Mouse (Mus musculus) forebrain, embryonic 11.5 days (tissue): Measurements from ENCODE around the gene Rnase9. TPM values are rescaled to one million over a fixed set of nuclear protein-coding genes. Genes with fewer than 3 reads are reported as not detected.

ENCODE experiments used
- ATAC-seq: fragments of 200-750 bp; cut with Nextera tagmentation; replicated peaks from 2 replicates; pipeline ENCODE4 v1.8.0; 2017; ENCODE audit warnings: moderate TSS enrichment; ENCODE audit not compliant: low FRiP score
- DNase-seq: peaks from one replicate; pipeline ENCODE4 v3.0.0-alpha.2; 2017; ENCODE audit warnings: low spot score
- H3K27ac ChIP-seq: fragments of 300-500 bp; sonication (generic); 2 replicates; pipeline ENCODE4 v1.5.1; 2014; ENCODE audit warnings: low read depth, low read length
- H3K27me3 ChIP-seq: fragments of 300-500 bp; sonication (generic); 2 replicates; pipeline ENCODE4 v1.6.1; 2014; ENCODE audit warnings: mild to moderate bottlenecking, low read length, mixed read lengths; ENCODE audit not compliant: control insufficient read depth, insufficient read depth
- H3K36me3 ChIP-seq: fragments of 300-500 bp; sonication (generic); 2 replicates; pipeline ENCODE4 v1.6.1; 2014; ENCODE audit warnings: mild to moderate bottlenecking, low read length, moderate library complexity, mixed read lengths; ENCODE audit not compliant: control insufficient read depth, insufficient read depth
- H3K4me1 ChIP-seq: fragments of 300-500 bp; sonication (generic); replicated peaks from 2 replicates; pipeline ENCODE4 v1.6.1; 2014; ENCODE audit warnings: low read length, mixed read lengths; ENCODE audit not compliant: control insufficient read depth, insufficient read depth
- H3K4me2 ChIP-seq: fragments of 300-500 bp; sonication (generic); 2 replicates; pipeline ENCODE4 v1.6.1; 2014; ENCODE audit warnings: low read depth, mild to moderate bottlenecking, low read length, moderate library complexity, mixed read lengths; ENCODE audit not compliant: severe bottlenecking
- H3K4me3 ChIP-seq: fragments of 300-500 bp; sonication (generic); 2 replicates; pipeline ENCODE4 v1.5.1; 2014; ENCODE audit warnings: low read depth, low read length
- H3K9ac ChIP-seq: fragments of 300-500 bp; sonication (generic); 2 replicates; pipeline ENCODE4 v1.6.1; 2014; ENCODE audit warnings: low read length
- H3K9me3 ChIP-seq: fragments of 300-500 bp; sonication (generic); 2 replicates; pipeline ENCODE4 v1.6.1; 2016; ENCODE audit warnings: low read length, mixed read lengths; ENCODE audit not compliant: control insufficient read depth
- WGBS: fragments of 180-500 bp; shearing (Covaris S2); extraction: QIAGEN DNeasy Blood & Tissue Kit; methylation state at CpG from one replicate; pipeline ENCODE4 v1.1.7; 2014; 5-methylcytosine and 5-hydroxymethylcytosine counted together
- polyA plus RNA-seq: library from polyadenylated mRNA; unstranded; fragments of >200 nt; fragmentation: Nextera tagmentation; extraction: Ambion mirVana; gene quantifications from 2 replicates; pipeline ENCODE4 v1.2.1, GENCODE M21; 2014

The Rnase9 gene
- not detected in 2 replicates for polyA plus RNA-seq

GRCm38 (mm10) chr14:51041769-51042168 lies at the start of gene Rnase9:
TSS of gene Rnase9 (minus strand) at chr14:51041869.
- Histone ChIP-seq H3K9ac (no peak within 1 kb of the TSS), H3K4me2 (no peak within 1 kb of the TSS), H3K36me3 (no peaks in the 10 kb centered on the region), H3K4me1 (no peaks in the 10 kb centered on the region), H3K9me3 (no peaks in the 10 kb centered on the region), H3K4me3 (no peak within 1 kb of the TSS), H3K27ac (no peak within 1 kb of the TSS), H3K27me3 (no peaks in the 10 kb centered on the region)
- 67% methylated on average over 6 of the region's 6 CpGs for WGBS
- DNase-seq: no peak
- no peak for ATAC-seq

DNA sequence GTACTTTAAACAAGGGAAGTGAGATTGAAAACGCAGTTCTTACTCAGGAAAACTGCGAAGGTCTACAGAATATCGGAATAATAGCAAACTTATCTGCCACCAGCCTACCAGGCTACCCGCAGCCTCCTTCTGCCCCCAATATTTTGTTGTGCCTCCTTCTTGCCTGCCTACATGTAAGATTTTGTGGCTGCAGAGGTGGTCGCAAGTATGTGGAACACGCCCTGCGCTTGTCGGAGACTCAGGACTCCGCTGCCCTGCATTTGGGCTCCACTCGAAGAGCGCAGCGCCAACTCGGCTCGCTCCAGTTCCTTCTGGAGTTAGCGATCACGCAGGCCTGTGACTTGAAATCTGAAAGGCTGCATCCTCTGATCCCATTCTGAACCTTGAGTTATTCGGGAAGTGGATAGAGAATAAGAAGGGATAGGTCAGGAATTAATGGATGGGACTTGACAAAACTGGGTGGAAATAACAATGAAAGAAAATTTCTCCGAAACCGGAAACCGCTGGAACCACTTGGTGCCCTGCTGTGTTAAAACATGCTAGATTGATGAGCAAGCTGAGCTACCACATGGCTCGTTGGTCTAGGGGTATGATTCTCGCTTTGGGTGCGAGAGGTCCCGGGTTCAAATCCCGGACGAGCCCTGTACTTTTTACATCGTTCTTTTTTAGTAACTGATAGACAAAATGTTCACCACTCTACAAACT lies 48.6 kb upstream of the Rnase9 start:
- Histone ChIP-seq H3K9ac (peak overlapping the region; percentile 57), H3K9me3 (no peaks in the 10 kb centered on the region), H3K4me2 (peak overlapping the region; percentile 77), H3K4me3 (peak overlapping the region; percentile 47), H3K36me3 (no peaks in the 10 kb centered on the region), H3K4me1 (no peaks in the 10 kb centered on the region), H3K27ac (0 out of 2 replicates have a peak overlapping the region, but pooled peaks have one; percentile 54), H3K27me3 (no peaks in the 10 kb centered on the region; the same call in 1 of the 2 replicates)
- DNase-seq (peak; percentile 90), ATAC-seq (peak; percentile 55)
- under 1% methylated on average over 27 of the region's 27 CpGs for WGBS

DNA sequence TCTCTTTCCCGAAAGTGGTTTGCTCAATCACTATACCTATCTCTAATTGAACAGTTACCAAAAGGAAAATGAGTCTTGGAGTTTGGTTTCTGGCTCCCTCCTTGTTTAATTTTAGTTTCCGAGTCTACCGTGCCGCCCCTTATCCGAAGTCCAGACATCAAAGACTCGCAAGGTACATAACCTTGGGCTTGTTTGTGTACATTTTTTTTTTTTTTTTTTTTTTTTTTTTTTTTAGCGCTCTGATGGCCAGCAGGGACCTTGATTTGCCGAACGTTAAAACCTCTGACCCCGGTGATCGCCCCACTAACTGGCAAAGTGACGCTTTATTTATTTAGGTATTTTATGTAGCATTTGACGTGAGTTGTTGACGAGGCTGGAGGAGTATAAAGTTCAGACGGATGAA lies 48.0 kb upstream of the Rnase9 start:
- no peaks in the 10 kb centered on the region for H3K9me3 ChIP-seq
- H3K4me3 ChIP-seq: peak overlapping the region; percentile 47
- H3K36me3 ChIP-seq: no peaks in the 10 kb centered on the region
- peak overlapping the region; percentile 57 for H3K9ac ChIP-seq
- under 1% methylated on average over 15 of the region's 15 CpGs for WGBS
- DNase-seq (peak; percentile 54), ATAC-seq (no peak)
- H3K27me3 ChIP-seq: no peaks in the 10 kb centered on the region; the same call in 1 of the 2 replicates
- no peaks in the 10 kb centered on the region for H3K4me1 ChIP-seq
- H3K4me2 ChIP-seq: peak overlapping the region; percentile 48
- H3K27ac ChIP-seq: 0 out of 2 replicates have a peak overlapping the region, but pooled peaks have one; percentile 54

GRCm38 (mm10) chr14:51088970-51089673 lies 47.5 kb upstream of the Rnase9 start:
- ATAC-seq (peak; percentile 93), DNase-seq (peak; percentile 97)
- Histone ChIP-seq H3K4me3 (peak overlapping the region; percentile 47), H3K27ac (peak overlapping the region; percentile 20; the same call in 1 of the 2 replicates), H3K4me1 (no peaks in the 10 kb centered on the region), H3K27me3 (no peaks in the 10 kb centered on the region; the same call in 1 of the 2 replicates), H3K9me3 (no peaks in the 10 kb centered on the region), H3K4me2 (peak overlapping the region; percentile 48), H3K9ac (peak overlapping the region; percentile 57), H3K36me3 (no peaks in the 10 kb centered on the region)
- under 1% methylated on average over 34 of the region's 34 CpGs for WGBS

GRCm38 (mm10) chr14:51088166-51088969 lies 46.7 kb upstream of the Rnase9 start:
- Histone ChIP-seq H3K4me3 (peak overlapping the region; percentile 47), H3K36me3 (no peaks in the 10 kb centered on the region), H3K9ac (peak overlapping the region; percentile 48), H3K27ac (no peak overlapping the region), H3K4me1 (no peaks in the 10 kb centered on the region), H3K9me3 (no peaks in the 10 kb centered on the region), H3K27me3 (no peaks in the 10 kb centered on the region; the same call in 1 of the 2 replicates), H3K4me2 (peak overlapping the region; percentile 48)
- peak; percentile 36 for ATAC-seq
- WGBS: 1% methylated on average over 23 of the region's 23 CpGs
- DNase-seq: peak; percentile 88

DNA sequence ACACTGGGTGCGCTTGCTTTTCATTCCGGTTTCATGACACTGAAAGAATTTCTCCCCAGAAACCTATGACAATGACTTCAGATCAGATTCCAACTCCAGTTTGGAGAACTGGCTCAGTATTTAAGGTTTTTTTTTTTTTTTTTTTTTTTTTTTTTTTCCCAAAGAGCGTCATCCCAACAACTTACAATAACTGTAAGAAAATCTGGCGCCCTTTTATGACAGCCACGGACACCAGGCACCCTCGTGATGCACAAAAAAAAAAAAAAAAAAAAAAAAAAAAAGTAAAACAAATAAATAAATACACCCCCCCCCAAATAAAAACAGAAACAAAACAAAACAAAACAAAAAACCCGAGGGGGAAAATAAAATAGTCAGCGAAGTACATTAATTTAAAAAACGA lies 46.1 kb upstream of the Rnase9 start:
- ATAC-seq (no peak), DNase-seq (no peak)
- peak overlapping the region; percentile 48; the same call in 1 of the 2 replicates for H3K9ac ChIP-seq

GRCm38 (mm10) chr14:51085911-51086310 lies 44.2 kb upstream of the Rnase9 start:
- H3K9me3 ChIP-seq: no peaks in the 10 kb centered on the region
- no peak overlapping the region for H3K9ac ChIP-seq
- 75% methylated on average over 4 of the region's 4 CpGs for WGBS
- no peak overlapping the region for H3K4me3 ChIP-seq
- ATAC-seq (no peak), DNase-seq (no peak)
- no peaks in the 10 kb centered on the region; the same call in 1 of the 2 replicates for H3K27me3 ChIP-seq
- no peaks in the 10 kb centered on the region for H3K4me1 ChIP-seq
- no peak overlapping the region for H3K27ac ChIP-seq
- no peaks in the 10 kb centered on the region for H3K36me3 ChIP-seq
- no peak overlapping the region for H3K4me2 ChIP-seq

More for the DNA sequence above, 46.1 kb upstream of the Rnase9 start:
- Histone ChIP-seq H3K27ac (no peak overlapping the region), H3K9me3 (no peaks in the 10 kb centered on the region), H3K27me3 (no peaks in the 10 kb centered on the region; the same call in 1 of the 2 replicates), H3K4me2 (peak overlapping the region; percentile 48), H3K4me1 (no peaks in the 10 kb centered on the region), H3K36me3 (no peaks in the 10 kb centered on the region), H3K4me3 (peak overlapping the region; percentile 47)
- 8% methylated on average over 9 of the region's 9 CpGs for WGBS

- Histone ChIP-seq H3K4me2 (no peak overlapping the region), H3K36me3 (no peaks in the 10 kb centered on the region), H3K4me3 (no peak overlapping the region), H3K27me3 (no peaks in the 10 kb centered on the region; the same call in 1 of the 2 replicates), H3K4me1 (no peaks in the 10 kb centered on the region), H3K9ac (no peak overlapping the region), H3K9me3 (no peaks in the 10 kb centered on the region), H3K27ac (no peak overlapping the region)
- 66% methylated on average over 2 of the region's 2 CpGs for WGBS
- ATAC-seq (no peak), DNase-seq (no peak)
Measured at GRCm38 (mm10) chr14:51085086-51085485, 43.4 kb upstream of the Rnase9 start.
